Comparison of ENCODE assay signal across 11 mouse cellular contexts in the genomic region with DNA sequence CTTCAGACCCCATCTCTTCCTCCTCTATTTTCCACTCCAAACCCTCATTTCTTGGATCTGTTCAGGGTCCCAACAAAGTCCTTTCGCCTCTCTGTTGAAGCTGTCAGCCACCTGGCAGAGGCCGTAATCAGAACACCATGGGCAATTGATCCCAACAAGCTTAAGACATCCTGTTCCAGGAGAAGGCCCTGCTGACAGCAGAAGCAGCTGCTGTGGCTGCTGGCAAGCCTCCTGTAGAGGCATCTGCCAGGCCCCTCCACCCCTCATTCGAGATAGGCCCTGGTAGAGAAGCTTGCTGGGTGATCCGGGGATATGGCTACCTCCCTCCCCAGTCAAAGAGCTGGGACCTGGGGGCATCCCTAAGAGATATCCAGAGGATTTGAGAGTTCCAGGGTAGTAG.
"Had no signal": no experiment of that assay in that cellular context is flagged by ENCODE, and none has a peak within 500 bp of the region (broad histone marks: within the 10 kb centered on the region; RNA-seq: fewer than 3 reads in every experiment).

No protein-coding gene starts in this region.

- H3K27ac ChIP-seq: kidney, postnatal 0 days; limb, embryonic 13.5 days; liver, embryonic 14.5 days had no signal

- DNase-seq: kidney, adult 9 months; kidney, postnatal 36 days; layer of hippocampus, adult 9-11 months; layer of hippocampus, postnatal 36 days; lung, adult 18-20 months; midbrain, embryonic 14.5 days; right cerebral cortex, postnatal 14 days; thymus, postnatal 36 days had no signal

- H3K4me2 ChIP-seq: limb, embryonic 13.5 days had no signal

- H3K27me3 ChIP-seq: limb, embryonic 13.5 days had no signal

- H3K9ac ChIP-seq: limb, embryonic 13.5 days; liver, embryonic 14.5 days had no signal

- H3K4me3 ChIP-seq: limb, embryonic 13.5 days had no signal

- H3K36me3 ChIP-seq: limb, embryonic 13.5 days had no signal

- H3K9me3 ChIP-seq: limb, embryonic 13.5 days had no signal
